Mouse (Mus musculus) lung, postnatal 10 days (tissue): Measurements from ENCODE around the gene Slc7a6.
"Not testable (repeated sequence)": the region's sequence is repeated elsewhere in the genome, so short reads cannot be mapped to it uniquely, and the experiment has no call there.

ENCODE experiments used
- DNase-seq: peaks from one replicate; pipeline ENCODE4 v3.0.0; 2021

The Slc7a6 gene

GRCm38 (mm10) chr8:106191639-106192038 lies 23.0 kb downstream of the Slc7a6 start:
- DNase-seq, result no peak

- DNase-seq, result no peak
These were observed 24.5 kb downstream of the Slc7a6 start for GRCm38 (mm10) chr8:106193162-106193561.

- DNase-seq, result no peak
These were observed 25.4 kb downstream of the Slc7a6 start for GRCm38 (mm10) chr8:106194062-106194461.

DNA sequence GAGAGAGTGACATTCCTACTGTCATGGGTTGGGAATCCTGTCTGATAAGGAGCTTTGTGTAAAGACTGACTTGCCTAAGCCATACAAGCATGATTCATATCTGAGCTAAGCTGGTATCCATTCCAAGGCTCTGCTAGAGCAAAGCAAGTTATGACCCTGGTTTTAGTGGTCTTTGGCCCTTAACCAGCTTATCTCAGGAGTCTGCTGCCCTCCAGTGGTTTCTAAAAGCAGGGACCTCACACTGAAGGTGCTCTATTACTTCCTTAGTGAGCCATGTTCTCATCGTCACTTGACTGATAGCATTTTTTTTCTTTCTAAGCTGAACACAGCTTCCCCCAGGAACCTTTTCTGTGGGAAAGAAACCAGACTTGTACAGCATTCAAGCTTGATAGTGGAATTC lies 30.1 kb downstream of the Slc7a6 start:
- peak; percentile 70 for DNase-seq

DNA sequence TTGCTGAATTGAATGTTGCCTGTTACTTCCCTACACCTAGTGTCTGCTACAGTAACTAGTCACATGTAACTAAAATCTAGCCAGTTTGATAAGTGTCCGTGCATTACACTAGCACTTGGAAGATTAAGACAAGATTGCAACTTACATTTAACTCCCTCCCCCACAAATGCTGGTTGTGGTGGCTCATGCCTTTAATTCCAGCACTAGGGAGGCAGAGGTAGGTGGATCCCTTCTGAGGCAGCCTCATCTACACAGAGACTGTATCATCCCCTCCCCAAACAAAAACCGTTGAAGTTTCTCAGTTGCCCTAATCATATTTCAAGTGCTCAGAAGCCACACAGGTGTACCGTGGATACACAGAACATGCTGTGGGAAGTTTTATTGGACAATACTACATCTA lies 30.9 kb downstream of the Slc7a6 start:
- DNase-seq, result not testable (repeated sequence)

- peak; percentile 6 for DNase-seq
These were observed 41.5 kb downstream of the Slc7a6 start for GRCm38 (mm10) chr8:106210035-106210731.

- DNase-seq, result peak; percentile 98
These were observed 42.2 kb downstream of the Slc7a6 start, which contains the start of the genes Slc7a6os and Prmt7 for GRCm38 (mm10) chr8:106210821-106211345. TSS of gene Slc7a6os (minus strand) at chr8:106210935. TSS of gene Prmt7 (plus strand) at chr8:106210936.

DNA sequence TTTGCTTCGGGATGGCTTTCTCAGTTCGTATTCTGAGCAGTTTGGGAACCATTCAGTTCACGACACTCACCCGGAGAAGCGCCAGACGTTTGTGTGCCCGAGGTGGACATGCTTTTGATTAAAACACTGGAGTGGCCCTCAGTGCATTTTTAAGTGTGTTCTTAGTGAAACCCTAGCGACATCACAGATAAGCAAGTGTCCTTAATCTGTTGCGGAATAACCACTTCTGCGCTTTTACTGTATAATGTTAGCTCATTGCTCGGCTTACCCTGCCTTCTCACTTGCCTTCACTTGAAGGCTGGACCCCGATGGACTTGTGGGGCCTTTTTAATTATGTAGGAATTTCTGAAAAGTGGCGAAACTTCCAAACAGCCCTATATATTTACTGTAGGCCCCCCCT lies 42.8 kb downstream of the Slc7a6 start:
- DNase-seq, result no peak

GRCm38 (mm10) chr8:106213959-106214358 lies 45.3 kb downstream of the Slc7a6 start:
- DNase-seq, result no peak

DNA sequence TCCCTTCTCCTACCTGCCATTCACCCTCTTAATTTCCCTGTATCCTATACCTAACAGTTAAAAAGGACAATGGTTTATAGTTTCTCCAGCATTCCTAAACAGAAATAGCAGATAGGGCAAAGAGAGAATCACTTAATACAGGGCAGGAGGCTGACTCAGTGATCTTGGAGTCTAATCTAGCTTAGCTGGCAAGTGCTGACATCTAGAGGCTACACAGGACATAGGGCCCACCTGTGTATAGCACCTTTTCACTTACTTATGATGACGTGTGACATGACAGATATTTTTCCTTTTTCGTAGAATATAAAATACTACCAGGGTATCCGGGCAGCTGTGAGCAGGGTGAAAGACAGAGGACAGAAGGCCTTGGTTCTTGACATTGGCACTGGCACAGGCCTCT lies 51.0 kb downstream of the Slc7a6 start:
- DNase-seq, result no peak

DNA sequence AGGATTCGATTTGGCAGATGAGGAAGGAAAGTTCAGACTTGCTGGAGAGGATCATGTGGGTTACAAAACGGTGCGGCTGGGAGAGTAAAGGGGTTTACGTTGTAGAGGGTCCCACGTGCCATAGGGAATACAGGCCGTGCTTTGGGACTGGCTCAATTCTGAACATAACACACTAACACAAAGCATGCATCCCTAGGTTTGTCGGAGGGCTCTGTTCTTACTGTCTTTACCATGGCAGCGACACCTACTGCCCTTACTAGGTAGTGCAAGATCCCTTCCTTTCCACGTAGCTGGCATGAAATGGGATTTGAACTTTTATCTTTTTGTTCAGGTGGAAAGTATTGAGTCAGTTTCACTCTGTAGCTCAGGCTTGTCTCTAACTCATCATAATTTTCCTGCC lies 57.9 kb downstream of the Slc7a6 start:
- DNase-seq, result peak; percentile 71

DNA sequence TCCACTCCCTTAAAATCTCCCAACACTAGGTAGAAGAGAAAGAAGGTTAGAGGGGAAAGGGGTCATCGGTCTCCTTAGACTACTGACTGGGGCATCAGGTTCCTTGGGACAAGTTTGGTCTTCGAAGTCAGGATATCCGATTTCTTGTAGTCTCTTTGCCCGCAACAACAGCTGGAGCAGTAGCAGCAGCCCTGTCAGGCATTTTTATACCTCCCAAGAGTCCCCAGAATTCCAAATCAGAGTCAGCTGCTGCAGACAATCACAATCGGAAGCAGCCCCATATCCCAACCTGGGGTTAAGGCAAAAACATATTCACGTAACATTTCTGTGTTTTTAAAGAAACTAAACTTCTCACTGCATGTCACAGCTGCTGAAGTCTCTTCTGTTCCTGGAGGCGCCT lies 62.9 kb downstream of the Slc7a6 start:
- DNase-seq, result no peak

DNA sequence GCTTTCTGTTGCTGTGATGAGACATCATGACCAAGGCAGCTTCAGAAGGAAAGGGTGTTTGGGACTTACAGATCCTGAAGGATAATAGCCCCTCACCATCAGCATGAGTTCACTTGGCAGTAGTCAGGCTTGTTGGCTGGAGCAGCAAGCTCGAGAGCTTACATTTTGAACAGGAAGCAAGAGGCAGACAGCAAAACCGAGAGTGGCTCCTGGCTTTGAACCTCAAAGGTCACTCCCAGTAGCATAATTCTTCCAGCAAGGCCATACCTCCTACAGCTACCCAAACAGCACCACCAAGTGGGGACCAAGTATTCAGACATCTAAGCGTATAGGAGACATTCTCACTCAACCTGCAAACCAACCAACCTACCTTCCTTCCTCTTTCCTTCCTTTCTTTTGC lies 64.1 kb downstream of the Slc7a6 start:
- DNase-seq, result no peak

DNA sequence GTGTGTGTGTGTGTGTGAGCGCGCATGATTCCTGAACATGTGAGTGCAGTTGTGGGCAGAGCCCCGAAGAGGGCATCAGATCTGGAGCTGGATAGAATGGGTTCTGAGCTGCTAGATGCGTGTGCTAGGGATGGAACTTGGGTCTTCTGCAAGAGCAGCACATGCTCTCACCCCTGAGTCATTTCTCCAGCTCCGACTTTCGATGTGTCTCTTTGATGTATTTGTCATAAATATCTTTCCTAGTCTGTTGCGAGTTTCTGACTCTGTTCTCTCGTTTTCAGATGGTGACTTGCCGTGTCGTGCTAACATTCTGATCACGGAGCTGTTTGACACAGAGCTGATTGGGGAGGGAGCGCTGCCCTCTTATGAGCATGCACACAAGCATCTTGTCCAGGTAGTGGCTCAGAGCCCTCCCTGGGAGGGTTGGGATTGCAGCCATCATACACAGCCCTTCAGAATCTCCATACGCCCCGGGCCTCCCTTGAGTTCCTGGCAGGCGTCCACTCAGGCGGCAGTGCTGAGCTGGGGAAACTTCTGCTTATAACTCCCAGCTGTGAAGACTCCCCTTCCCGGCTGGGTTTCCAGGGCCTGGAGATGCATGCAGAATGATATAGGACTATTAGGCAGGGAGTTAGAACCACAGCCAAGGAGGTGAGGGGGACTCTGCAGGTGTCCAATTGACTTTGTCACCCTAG lies 66.1 kb downstream of the Slc7a6 start:
- peak; percentile 9 for DNase-seq

GRCm38 (mm10) chr8:106237106-106237505 lies 68.4 kb downstream of the Slc7a6 start:
- DNase-seq, result no peak
